Mouse (Mus musculus) kidney, adult 2 months (tissue): ENCODE measurements around the gene Nup62. TPM values are rescaled to one million over a fixed set of nuclear protein-coding genes. Genes with fewer than 3 reads are reported as not detected.

Source experiments
- DNase-seq: peaks from one replicate; pipeline ENCODE4 v3.0.0; 2021
- H3K27ac ChIP-seq: fragments of 200-500 bp; 2 replicates; pipeline ENCODE4 v1.5.1; 2012; ENCODE audit warnings: low read depth, low read length, control low read depth, inconsistent platforms; ENCODE audit not compliant: insufficient read depth
- H3K27me3 ChIP-seq: fragments of 200-500 bp; replicated peaks from 2 replicates; pipeline ENCODE4 v1.6.1; 2012; ENCODE audit warnings: mild to moderate bottlenecking, moderate library complexity, low read length, inconsistent platforms; ENCODE audit not compliant: control insufficient read depth, insufficient read depth
- H3K36me3 ChIP-seq: fragments of 200-500 bp; 2 replicates; pipeline ENCODE4 v1.6.1; 2012; ENCODE audit warnings: mild to moderate bottlenecking, moderate library complexity, low read length, inconsistent platforms; ENCODE audit not compliant: control insufficient read depth, insufficient read depth
- H3K4me1 ChIP-seq: fragments of 200-500 bp; 2 replicates; pipeline ENCODE4 v1.6.1; 2011; ENCODE audit warnings: low read length; ENCODE audit not compliant: control insufficient read depth, insufficient read depth
- H3K4me3 ChIP-seq: fragments of 200-500 bp; 2 replicates; pipeline ENCODE4 v1.5.1; 2011; ENCODE audit warnings: mild to moderate bottlenecking, low read depth, low read length, control low read depth; ENCODE audit not compliant: insufficient read depth
- CTCF ChIP-seq: fragments of 200-500 bp; conservative IDR thresholded peaks from 2 replicates; pipeline ENCODE4 v1.5.1; 2011; ENCODE audit warnings: low read depth, mild to moderate bottlenecking, control low read depth, low read length, moderate library complexity, mixed read lengths; ENCODE audit not compliant: insufficient read depth, insufficient read length
- POLR2A ChIP-seq: fragments of 200-500 bp; IDR thresholded peaks from one replicate; pipeline ENCODE4 v1.6.1; 2011; ENCODE audit warnings: low read depth, low read length, control low read depth
- WGBS: fragments of 180-500 bp; shearing (Covaris S2); methylation state at CpG from one replicate; pipeline ENCODE4 v1.1.7; 2018; 5-methylcytosine and 5-hydroxymethylcytosine counted together
- polyA plus RNA-seq: library from polyadenylated mRNA; depleted of rRNA; stranded (reverse); fragments of >200 nt; gene quantifications from 2 replicates; pipeline ENCODE4 v1.2.3, GENCODE M21; 2012; rRNA removed

The Nup62 gene
- 32.6 and 35.9 TPM in 2 replicates for polyA plus RNA-seq

GRCm38 (mm10) chr7:44815721-44816469 is at the start of gene Nup62, which contains the start of gene Il4i1:
Nup62 (plus strand) TSS chr7:44816088.
Il4i1 (plus strand) TSS chr7:44816387.
- H3K27ac ChIP-seq, result peak within 1 kb of the TSS; percentile 76
- 1% methylated on average over 60 of the region's 62 CpGs for WGBS
- TF ChIP-seq CTCF (0 out of 2 replicates have a peak, but pooled peaks have one; percentile 3), POLR2A (no peak)
- H3K36me3 ChIP-seq, result no peaks in the 10 kb centered on the region
- DNase-seq, result peak; percentile 99
- H3K4me3 ChIP-seq, result peak within 1 kb of the TSS; percentile 82
- H3K4me1 ChIP-seq, result peaks cover 20% of the 10 kb centered on the region
- H3K27me3 ChIP-seq, result no peaks in the 10 kb centered on the region

GRCm38 (mm10) chr7:44768129-44768528 is 47.8 kb upstream of the Nup62 start:
- TF ChIP-seq POLR2A (no peak), CTCF (no peak)
- H3K4me3 ChIP-seq, result no peak overlapping the region
- H3K36me3 ChIP-seq, result peaks cover 2% of the 10 kb centered on the region
- H3K27me3 ChIP-seq, result no peaks in the 10 kb centered on the region
- WGBS, result 90% methylated on average over 5 of the region's 5 CpGs
- H3K27ac ChIP-seq, result no peak overlapping the region
- no peak for DNase-seq
- H3K4me1 ChIP-seq, result no peaks in the 10 kb centered on the region

- 18% methylated on average over 6 of the region's 6 CpGs for WGBS
- Histone ChIP-seq H3K36me3 (peaks cover 2% of the 10 kb centered on the region), H3K27me3 (no peaks in the 10 kb centered on the region), H3K27ac (no peak overlapping the region), H3K4me1 (no peaks in the 10 kb centered on the region), H3K4me3 (no peak overlapping the region)
- TF ChIP-seq CTCF, result 0 out of 2 replicates have a peak, but pooled peaks have one; percentile 19
- no peak for TF ChIP-seq POLR2A
- DNase-seq, result peak; percentile 72
These were observed 45.8 kb upstream of the Nup62 start for GRCm38 (mm10) chr7:44770046-44770578.

- no peak overlapping the region for H3K4me3 ChIP-seq
- 89% methylated on average over 8 of the region's 8 CpGs for WGBS
- H3K4me1 ChIP-seq, result no peaks in the 10 kb centered on the region
- no peak for DNase-seq
- no peak for TF ChIP-seq POLR2A
- no peak for TF ChIP-seq CTCF
- peaks cover 2% of the 10 kb centered on the region for H3K36me3 ChIP-seq
- no peaks in the 10 kb centered on the region for H3K27me3 ChIP-seq
- H3K27ac ChIP-seq, result no peak overlapping the region
These were observed 43.2 kb upstream of the Nup62 start for GRCm38 (mm10) chr7:44772591-44773204.

- no peak for DNase-seq
- Histone ChIP-seq H3K36me3 (no peaks in the 10 kb centered on the region), H3K27me3 (no peaks in the 10 kb centered on the region), H3K27ac (no peak overlapping the region), H3K4me3 (no peak overlapping the region), H3K4me1 (no peaks in the 10 kb centered on the region)
- TF ChIP-seq CTCF, result no peak
- 83% methylated on average over 9 of the region's 9 CpGs for WGBS
These were observed 38.9 kb upstream of the Nup62 start for GRCm38 (mm10) chr7:44776849-44777498.

- 88% methylated on average over 8 of the region's 8 CpGs for WGBS
- Histone ChIP-seq H3K27me3 (no peaks in the 10 kb centered on the region), H3K27ac (no peak overlapping the region), H3K4me1 (no peaks in the 10 kb centered on the region), H3K36me3 (no peaks in the 10 kb centered on the region), H3K4me3 (no peak overlapping the region)
- DNase-seq, result no peak
- TF ChIP-seq CTCF, result no peak
- TF ChIP-seq POLR2A, result no peak
These were observed 35.8 kb upstream of the Nup62 start for GRCm38 (mm10) chr7:44780101-44780500.
